Mouse (Mus musculus): ENCODE results near the gene Dlst. TPM values are rescaled to one million over a fixed set of nuclear protein-coding genes. Genes with fewer than 3 reads are reported as not detected.
A peak's percentile ranks its signal among the peaks of the same experiment; 100 is the strongest.

The Dlst gene
- polyA plus RNA-seq, 1 experiment from 2014 or later, result 101 TPM

DNA sequence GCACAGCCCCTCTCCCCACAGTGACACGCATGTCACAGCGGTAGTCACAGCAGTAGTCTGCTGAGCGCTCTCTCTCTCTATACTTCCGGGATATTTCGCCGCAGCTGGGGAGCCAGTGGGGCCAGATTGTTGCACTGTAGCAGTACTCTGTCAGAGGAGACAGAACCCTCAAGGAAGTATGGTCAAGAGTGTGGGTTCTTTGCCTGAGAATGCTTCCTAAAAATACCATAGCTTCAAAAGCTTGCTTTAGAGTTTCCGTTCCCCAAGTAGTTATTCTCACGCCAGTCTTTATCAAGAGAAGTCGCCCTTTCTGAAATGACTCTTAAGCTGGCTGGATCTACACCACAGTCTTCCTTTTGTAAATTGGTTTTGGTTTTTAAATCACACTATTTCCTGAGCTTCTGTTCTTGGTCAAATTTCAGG lies 12.5 kb downstream of the Dlst start:
- DNase-seq (ENCODE audit: low spot score), result no peak
- H3K27me3 ChIP-seq (ENCODE audit: insufficient read depth, poor library complexity, severe bottlenecking), result no peaks in the 10 kb centered on the region
- no peak overlapping the region for H3K27ac ChIP-seq
- 92% methylated on average over 9 of the region's 9 CpGs for WGBS
- no peaks in the 10 kb centered on the region for H3K4me1 ChIP-seq (replicated peaks)
- no peak overlapping the region for H3K4me3 ChIP-seq
- H3K9me3 ChIP-seq, result no peaks in the 10 kb centered on the region
- H3K36me3 ChIP-seq, result peaks cover 100% of the 10 kb centered on the region

DNA sequence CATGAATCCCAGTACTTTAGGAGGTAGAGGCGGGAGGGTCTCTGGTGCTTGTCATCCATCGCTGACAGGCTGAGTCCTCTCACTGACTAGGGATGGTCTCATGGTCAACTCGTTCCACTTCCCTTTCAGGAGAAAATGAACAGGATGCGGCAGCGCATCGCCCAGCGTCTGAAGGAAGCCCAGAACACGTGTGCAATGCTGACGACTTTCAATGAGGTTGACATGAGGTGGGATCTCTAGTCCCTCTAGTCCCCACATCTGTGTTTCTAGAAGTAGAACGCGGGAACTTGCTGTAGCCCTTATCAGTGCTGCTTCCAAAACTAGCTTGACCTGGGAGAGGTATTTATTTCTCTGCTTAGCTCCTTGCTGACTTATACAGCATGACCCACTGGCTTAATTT lies 13.0 kb downstream of the Dlst start:
- Histone ChIP-seq H3K4me3 (no peak overlapping the region), H3K27me3 (ENCODE audit: insufficient read depth, poor library complexity, severe bottlenecking) (no peaks in the 10 kb centered on the region), H3K27ac (no peak overlapping the region), H3K36me3 (peaks cover 100% of the 10 kb centered on the region), H3K4me1 (replicated peaks) (no peaks in the 10 kb centered on the region), H3K9me3 (no peaks in the 10 kb centered on the region)
- no peak for DNase-seq (ENCODE audit: low spot score)
- 92% methylated on average over 11 of the region's 11 CpGs for WGBS

DNA sequence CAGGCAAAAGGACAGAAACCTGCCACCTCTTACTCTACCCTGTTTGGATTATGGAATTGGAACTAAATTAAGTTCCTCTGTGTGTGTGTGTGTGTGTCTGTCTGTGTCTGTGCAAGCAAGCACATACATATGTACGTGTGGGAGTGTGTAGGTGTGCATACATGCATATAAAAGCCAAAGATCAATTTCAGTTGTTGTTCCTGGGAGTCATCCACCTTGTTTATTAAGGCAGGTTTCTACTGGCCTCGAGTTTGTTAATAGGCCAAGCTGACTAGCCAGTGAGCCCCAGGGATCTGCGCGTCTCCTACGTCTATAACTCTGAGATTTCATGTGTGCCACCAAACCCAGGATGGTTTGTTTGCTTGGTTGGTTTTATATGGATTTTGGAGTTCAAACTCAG lies 14.1 kb downstream of the Dlst start:
- peaks cover 99% of the 10 kb centered on the region for H3K36me3 ChIP-seq
- no peak for DNase-seq (ENCODE audit: low spot score)
- WGBS, result 93% methylated on average over 5 of the region's 5 CpGs
- no peaks in the 10 kb centered on the region for H3K9me3 ChIP-seq
- H3K27me3 ChIP-seq (ENCODE audit: insufficient read depth, poor library complexity, severe bottlenecking), result no peaks in the 10 kb centered on the region
- H3K27ac ChIP-seq, result no peak overlapping the region
- H3K4me1 ChIP-seq (replicated peaks), result no peaks in the 10 kb centered on the region
- H3K4me3 ChIP-seq, result no peak overlapping the region

DNA sequence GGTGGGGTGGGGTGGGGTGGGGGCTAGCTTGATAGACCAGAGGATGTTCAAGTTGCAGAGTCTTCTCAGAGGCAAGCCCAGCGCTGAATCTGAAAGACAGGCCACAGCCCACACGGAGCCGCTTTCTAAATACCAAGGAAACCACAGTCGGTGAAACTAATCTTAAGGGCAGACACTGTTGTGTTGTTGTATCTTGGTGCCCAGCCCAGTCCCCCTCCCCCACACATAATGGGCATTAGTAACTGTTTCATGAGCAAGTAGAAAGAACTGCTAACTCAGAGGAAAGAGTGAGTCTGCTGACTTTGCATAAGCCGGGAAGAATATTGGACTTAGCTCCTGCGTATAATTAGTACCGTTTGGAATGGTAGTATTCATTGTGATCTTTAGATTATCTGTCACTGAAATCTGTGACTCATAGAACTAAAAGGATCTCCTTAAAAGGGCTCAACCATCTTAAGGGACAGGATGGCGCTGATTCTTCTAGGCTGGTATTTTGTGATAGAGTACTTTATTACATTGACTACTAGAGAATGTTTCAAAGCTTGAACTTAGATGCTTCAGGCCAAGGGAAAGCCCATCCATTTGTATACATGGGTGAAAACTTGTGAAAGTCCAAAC lies 16.5 kb downstream of the Dlst start:
- Histone ChIP-seq H3K4me3 (no peak overlapping the region), H3K4me1 (replicated peaks) (no peaks in the 10 kb centered on the region), H3K36me3 (peaks cover 96% of the 10 kb centered on the region), H3K9me3 (no peaks in the 10 kb centered on the region), H3K27ac (no peak overlapping the region), H3K27me3 (ENCODE audit: insufficient read depth, poor library complexity, severe bottlenecking) (no peaks in the 10 kb centered on the region)
- WGBS, result 91% methylated on average over 8 of the region's 8 CpGs
- no peak for DNase-seq (ENCODE audit: low spot score)

DNA sequence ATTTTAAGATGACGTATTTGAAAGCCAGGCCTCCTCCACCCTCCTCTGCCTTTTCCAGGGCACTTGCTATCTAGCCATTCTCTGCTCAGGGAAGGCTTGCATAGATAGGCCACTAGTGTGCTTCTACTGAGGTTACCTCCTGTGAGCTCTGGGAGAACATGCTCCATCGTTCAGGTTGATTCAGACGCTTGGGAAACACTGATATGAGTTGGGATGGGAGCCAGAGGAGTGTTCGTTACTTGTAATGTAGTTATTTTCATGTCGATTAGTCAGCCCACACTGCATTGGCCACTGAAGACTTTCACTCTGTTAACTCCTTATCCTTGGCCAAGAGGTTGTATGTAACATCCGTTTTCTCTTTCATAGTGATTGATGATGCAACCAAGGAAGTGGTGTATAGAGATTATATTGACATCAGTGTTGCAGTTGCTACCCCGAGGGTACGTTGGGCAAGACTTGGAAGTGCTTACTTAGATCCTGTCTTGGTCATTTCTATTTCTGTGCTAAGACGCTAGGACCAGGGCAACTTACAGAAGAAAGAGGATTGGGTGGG lies 18.9 kb downstream of the Dlst start:
- Histone ChIP-seq H3K36me3 (peaks cover 96% of the 10 kb centered on the region), H3K27ac (no peak overlapping the region), H3K4me3 (no peak overlapping the region), H3K27me3 (ENCODE audit: insufficient read depth, poor library complexity, severe bottlenecking) (no peaks in the 10 kb centered on the region), H3K9me3 (no peaks in the 10 kb centered on the region), H3K4me1 (replicated peaks) (peaks cover 4% of the 10 kb centered on the region)
- DNase-seq (ENCODE audit: low spot score), result no peak
- WGBS, result 96% methylated on average over 9 of the region's 9 CpGs

GRCm38 (mm10) chr12:85131361-85131760 lies 20.7 kb downstream of the Dlst start:
- Histone ChIP-seq H3K9me3 (no peaks in the 10 kb centered on the region), H3K4me1 (replicated peaks) (peaks cover 11% of the 10 kb centered on the region), H3K36me3 (peaks cover 96% of the 10 kb centered on the region), H3K27me3 (ENCODE audit: insufficient read depth, poor library complexity, severe bottlenecking) (no peaks in the 10 kb centered on the region), H3K4me3 (no peak overlapping the region), H3K27ac (no peak overlapping the region)
- WGBS, result 89% methylated on average over 6 of the region's 6 CpGs
- DNase-seq (ENCODE audit: low spot score), result no peak

DNA sequence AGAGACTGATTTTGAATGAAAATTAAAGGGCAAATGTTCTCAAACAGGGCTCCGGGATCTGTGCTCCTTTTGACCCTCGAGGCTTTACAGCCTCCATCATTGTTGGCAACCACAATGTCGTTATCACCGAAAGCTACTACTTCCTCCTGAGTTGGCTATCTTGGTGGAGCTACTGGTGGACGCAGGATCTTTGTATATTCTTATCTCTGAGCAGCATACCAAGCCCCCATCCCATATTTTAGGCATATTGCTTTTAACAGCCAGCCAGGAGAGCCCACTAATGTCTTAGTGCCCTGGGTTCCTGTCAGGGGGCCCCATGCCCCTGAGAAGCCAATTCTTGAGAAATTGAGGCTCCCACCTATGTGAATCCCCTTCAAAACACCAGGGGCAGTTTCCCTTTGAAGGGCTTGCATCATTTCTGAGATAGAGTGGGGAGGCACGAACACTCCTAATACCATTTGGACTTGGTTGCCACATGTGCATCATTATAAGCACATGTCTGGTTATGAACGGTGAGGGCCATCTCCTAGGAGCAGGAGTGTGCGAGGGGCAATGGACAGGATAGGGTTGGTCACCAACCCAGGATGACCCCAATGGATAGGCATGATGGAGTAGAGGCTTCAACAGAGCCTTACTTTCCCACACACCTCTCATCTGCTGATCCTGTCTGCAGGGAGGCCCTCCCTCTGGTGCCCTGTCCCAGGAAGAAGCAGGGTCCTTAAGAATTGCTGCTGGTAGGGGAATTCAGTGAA lies 23.6 kb downstream of the Dlst start:
- H3K4me1 ChIP-seq (replicated peaks), result peaks cover 11% of the 10 kb centered on the region
- no peak for DNase-seq (ENCODE audit: low spot score)
- WGBS, result 89% methylated on average over 8 of the region's 8 CpGs
- no peaks in the 10 kb centered on the region; the same call in 1 of the 2 replicates for H3K27me3 ChIP-seq (ENCODE audit: insufficient read depth, poor library complexity, severe bottlenecking)
- H3K9me3 ChIP-seq, result no peaks in the 10 kb centered on the region
- H3K27ac ChIP-seq, result no peak overlapping the region
- no peak overlapping the region for H3K4me3 ChIP-seq
- peaks cover 70% of the 10 kb centered on the region for H3K36me3 ChIP-seq

GRCm38 (mm10) chr12:85135513-85136470 lies 25.2 kb downstream of the Dlst start:
- Histone ChIP-seq H3K4me3 (no peak overlapping the region), H3K4me1 (replicated peaks) (peaks cover 20% of the 10 kb centered on the region), H3K36me3 (peaks cover 54% of the 10 kb centered on the region), H3K27me3 (ENCODE audit: insufficient read depth, poor library complexity, severe bottlenecking) (peaks cover 5% of the 10 kb centered on the region; the same call in 1 of the 2 replicates), H3K27ac (no peak overlapping the region), H3K9me3 (no peaks in the 10 kb centered on the region)
- no peak for DNase-seq (ENCODE audit: low spot score)
- WGBS, result 80% methylated on average over 19 of the region's 19 CpGs

DNA sequence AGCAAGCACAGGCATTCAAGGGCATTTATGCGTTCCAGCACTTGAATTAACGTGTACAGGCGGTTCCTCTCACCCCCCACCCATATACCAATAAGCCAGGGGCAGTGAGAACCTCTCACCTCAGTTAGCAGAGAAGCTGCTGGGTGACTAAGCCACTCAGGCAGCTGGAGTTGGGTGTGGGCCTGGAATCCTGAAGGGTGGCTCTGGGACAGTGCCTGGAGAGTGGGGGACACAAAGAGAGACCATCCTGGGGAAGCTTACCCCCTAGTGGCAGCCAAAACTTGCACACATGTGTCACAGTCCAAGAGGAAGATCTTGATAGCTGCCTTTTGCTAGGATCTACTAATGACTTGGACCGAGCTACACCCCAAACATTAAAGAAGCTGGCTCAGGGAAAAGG lies 26.0 kb downstream of the Dlst start:
- Histone ChIP-seq H3K9me3 (no peaks in the 10 kb centered on the region), H3K4me1 (replicated peaks) (peaks cover 21% of the 10 kb centered on the region), H3K4me3 (no peak overlapping the region), H3K27me3 (ENCODE audit: insufficient read depth, poor library complexity, severe bottlenecking) (peaks cover 13% of the 10 kb centered on the region; the same call in 1 of the 2 replicates), H3K36me3 (peaks cover 46% of the 10 kb centered on the region), H3K27ac (no peak overlapping the region)
- DNase-seq (ENCODE audit: low spot score), result no peak
- WGBS, result 88% methylated on average over 4 of the region's 4 CpGs

- Histone ChIP-seq H3K4me1 (replicated peaks) (peaks cover 20% of the 10 kb centered on the region), H3K27me3 (ENCODE audit: insufficient read depth, poor library complexity, severe bottlenecking) (peaks cover 14% of the 10 kb centered on the region; the same call in 1 of the 2 replicates), H3K9me3 (no peaks in the 10 kb centered on the region), H3K4me3 (no peak overlapping the region; the same call in 1 of the 2 replicates), H3K36me3 (peaks cover 14% of the 10 kb centered on the region), H3K27ac (no peak overlapping the region)
- 50% methylated on average over 18 of the region's 18 CpGs for WGBS
- DNase-seq (ENCODE audit: low spot score), result no peak
These were observed 29.5 kb downstream of the Dlst start for GRCm38 (mm10) chr12:85140036-85140701.

DNA sequence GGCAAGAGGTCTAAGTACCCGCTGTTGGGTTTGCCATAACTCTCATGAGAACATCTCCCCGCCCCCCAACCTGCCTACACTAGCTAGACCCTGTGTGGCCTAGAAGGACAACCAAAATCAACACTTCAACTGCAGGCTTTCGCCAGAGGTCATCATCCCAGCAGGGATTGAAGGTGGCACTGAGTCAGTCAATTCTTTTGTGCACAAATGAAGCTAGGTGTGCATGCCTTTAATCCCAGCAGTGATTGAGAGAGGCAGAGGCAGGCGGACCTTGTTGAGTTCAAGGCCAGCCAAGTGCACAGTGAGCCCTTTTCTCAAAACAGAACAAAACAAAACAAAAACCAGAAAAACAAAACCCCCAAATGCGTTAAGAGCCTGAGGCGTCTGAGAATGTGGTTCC lies 30.5 kb downstream of the Dlst start:
- H3K36me3 ChIP-seq, result peaks cover 5% of the 10 kb centered on the region; the same call in 1 of the 2 replicates
- WGBS, result 79% methylated on average over 6 of the region's 6 CpGs
- no peak overlapping the region for H3K27ac ChIP-seq
- H3K4me3 ChIP-seq, result no peak overlapping the region
- peaks cover 25% of the 10 kb centered on the region for H3K4me1 ChIP-seq (replicated peaks)
- DNase-seq (ENCODE audit: low spot score), result no peak
- H3K9me3 ChIP-seq, result no peaks in the 10 kb centered on the region
- peaks cover 14% of the 10 kb centered on the region; the same call in 1 of the 2 replicates for H3K27me3 ChIP-seq (ENCODE audit: insufficient read depth, poor library complexity, severe bottlenecking)

DNA sequence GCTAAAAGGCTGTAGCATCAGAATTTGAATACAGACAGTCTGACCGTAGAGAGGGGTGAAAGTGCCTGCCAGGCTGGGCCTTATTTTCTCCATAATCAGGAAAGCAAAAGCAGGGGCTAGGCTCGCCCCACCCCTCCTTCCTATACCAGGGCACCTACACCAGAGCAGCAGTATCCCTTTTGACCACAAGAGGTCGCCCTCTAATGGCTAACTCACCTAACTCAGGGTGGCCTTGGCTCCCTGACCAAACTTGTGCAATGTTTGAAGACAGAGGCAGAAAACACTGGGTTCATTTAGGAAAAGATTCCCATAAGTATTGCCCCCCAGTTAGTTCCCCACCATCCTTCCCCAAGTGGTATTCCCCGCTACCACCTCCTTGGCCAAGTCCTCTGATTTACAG lies 32.2 kb downstream of the Dlst start:
- no peak overlapping the region for H3K27ac ChIP-seq
- DNase-seq (ENCODE audit: low spot score), result peak; percentile 84
- WGBS, result 22% methylated on average over 4 of the region's 4 CpGs
- no peaks in the 10 kb centered on the region for H3K36me3 ChIP-seq
- H3K9me3 ChIP-seq, result no peaks in the 10 kb centered on the region
- peaks cover 39% of the 10 kb centered on the region for H3K4me1 ChIP-seq (replicated peaks)
- peaks cover 27% of the 10 kb centered on the region; the same call in 1 of the 2 replicates for H3K27me3 ChIP-seq (ENCODE audit: insufficient read depth, poor library complexity, severe bottlenecking)
- H3K4me3 ChIP-seq, result no peak overlapping the region
